Mouse (Mus musculus): ENCODE results near the gene Sh2d6.
A peak's percentile ranks its signal among the peaks of the same experiment; 100 is the strongest.

Gene Sh2d6

DNA sequence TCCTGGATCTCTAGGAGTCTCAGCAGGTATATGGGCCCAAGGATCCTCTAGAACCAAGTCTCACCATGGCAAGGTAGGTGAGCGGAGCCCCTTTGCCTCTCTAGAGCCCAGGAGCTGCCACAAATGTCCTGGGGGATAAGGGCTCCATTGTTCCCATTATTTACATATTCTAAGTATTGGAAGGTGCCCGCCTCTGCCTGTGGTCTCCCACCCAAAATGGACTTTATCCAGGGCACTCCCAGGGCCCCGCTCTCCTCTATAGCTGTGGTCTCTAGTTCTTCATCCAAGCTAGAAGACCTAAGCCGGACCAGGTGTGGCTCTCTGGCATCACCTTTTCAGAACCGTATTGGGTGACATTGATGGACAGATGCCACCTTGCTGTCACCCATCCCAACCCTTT, at the start of gene Sh2d6:
Sh2d6 (minus strand) TSS at position 101 of the 400 bp plus-strand sequence.
- no peak for DNase-seq (ENCODE audit: low read depth in 2 of 2, low spot score in 2 of 2)

DNA sequence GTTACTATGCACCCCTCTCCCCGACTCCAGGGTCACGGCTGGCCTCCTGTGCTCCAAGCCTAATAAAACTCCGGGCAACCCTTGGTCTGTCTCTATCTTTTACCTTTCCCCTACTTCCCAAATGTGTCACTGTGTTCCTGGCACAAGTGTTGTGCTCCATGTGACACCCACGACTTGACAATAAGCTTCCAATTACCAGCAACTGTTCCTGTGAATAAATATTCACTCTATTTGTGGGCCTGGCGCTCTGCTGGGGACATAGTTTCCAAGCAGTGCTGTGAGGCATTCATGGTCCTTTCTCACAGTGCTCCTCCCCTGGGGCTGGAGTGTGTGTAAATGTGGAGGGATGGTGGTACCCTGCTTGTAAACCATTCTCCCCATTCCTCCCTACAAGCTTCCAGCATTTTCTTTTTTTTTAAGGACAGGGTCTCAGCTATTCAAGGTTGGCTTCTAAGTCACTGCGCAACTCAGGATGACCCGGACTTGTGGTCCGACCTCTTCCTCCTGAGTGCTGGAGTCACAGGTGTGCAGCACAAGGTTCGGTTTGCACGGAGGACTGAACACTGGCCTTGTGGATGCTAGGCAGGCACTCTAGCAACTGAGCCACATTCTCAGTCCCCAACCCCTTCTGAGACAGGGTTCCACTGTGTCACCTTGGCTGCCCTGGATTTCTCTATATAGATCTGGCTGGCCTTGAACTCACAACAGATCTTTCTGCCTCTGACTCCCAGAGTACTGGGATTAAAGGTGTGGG, 49.3 kb upstream of the Sh2d6 start:
- no peak for DNase-seq (ENCODE audit: low read depth in 2 of 2, low spot score in 2 of 2)

DNA sequence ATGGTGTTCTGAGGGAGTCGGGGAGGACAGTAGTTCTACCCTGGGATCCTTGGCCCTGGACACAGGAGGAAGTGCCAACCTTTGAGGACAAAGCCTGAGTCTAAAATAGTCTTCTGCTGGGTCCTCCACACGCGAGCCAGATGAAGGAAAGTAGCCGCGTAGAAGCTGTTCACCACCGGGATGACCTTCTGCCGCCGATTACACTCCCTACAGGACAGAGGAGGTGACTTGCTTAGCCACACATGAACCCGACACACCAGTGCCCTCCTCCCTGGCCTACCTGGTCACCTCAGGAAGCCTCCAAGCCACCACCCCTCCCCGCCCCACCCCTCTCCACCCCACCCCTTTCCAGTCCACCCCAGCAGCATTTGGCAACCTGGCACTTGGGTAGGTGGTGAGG, 47.2 kb upstream of the Sh2d6 start:
- DNase-seq (ENCODE audit: low read depth in 2 of 2, low spot score in 2 of 2): no peak

DNA sequence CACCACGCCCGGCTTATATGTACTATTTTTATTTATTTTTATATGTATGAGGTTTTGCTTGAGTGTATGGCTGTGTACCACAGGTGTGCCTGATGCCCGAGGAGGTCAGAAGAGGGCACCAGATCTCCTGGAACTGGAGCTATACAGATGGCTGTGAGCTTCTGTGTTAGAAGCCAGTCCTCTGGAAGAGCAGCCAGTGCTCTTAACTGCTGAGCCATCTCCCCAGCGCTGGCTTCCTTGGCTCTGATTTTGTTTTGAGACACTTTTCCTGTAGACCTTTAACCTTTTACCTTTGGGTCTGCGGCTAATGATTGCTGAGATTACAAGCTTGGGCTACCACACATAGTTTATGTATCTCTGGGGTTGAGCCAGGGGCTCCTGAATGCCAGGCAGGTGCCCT, 46.0 kb upstream of the Sh2d6 start:
- no peak for DNase-seq (ENCODE audit: low read depth in 2 of 2, low spot score in 2 of 2)

DNA sequence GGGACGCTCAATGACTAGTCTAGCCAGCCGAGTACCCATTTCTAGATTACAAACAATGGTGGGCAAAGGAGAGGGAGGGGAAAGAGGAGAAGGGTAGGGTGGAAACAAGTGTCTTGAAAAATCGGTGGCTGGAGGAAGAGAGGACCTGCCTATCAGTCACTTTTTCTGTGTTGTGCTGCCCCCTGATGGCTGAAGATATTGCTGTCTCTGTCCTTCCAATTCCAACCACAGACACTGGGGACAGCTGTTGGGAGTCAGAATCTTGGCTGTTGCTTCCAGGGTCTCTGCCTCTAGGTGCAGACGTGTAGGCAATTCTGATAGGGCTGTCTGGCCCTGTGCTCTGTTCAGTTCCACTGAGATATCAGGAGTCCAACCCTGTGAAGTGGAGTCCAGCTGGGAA, 44.5 kb upstream of the Sh2d6 start:
- DNase-seq (ENCODE audit: low read depth in 2 of 2, low spot score in 2 of 2): peak; percentile 83 to 88

DNA sequence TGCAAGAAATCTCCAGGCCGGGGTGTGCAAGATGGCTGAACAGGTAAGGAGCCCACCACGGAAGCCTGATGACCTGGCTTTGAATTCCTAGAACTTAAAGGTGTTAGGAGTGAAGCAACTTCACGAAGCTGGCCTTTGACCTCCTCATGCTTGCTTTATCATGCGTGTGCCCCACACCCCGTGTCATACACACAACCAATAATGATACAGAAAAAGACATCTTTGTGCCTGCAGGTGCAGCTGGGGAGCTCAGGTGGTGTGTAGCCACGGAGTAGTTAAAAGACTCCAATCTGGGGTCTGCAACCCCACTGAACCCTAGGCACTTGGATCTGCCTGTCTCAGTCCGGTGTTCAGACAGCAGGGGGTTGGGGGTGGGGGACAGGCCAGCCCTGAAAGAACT, 44.0 kb upstream of the Sh2d6 start:
- no peak for DNase-seq (ENCODE audit: low read depth in 2 of 2, low spot score in 2 of 2)

DNA sequence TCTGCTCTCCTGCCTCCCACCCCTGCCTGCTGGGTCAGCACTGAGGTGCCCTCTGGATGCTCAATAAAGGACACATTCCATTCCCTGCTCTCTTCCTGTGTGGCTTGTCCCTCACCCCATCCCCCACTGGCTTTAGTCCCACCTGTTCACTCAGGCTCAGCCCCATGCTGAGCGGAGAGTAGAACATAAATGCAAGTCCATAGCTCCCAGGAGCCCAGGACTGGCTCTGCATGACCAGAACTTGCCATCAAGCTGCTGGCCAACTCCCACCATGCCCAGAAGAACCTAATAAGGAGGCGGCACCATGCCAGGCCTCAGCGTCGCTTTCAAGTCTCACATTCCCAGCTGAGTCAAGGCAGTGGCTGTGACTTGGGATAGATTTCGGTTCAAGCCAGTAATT, 41.4 kb upstream of the Sh2d6 start:
- DNase-seq (ENCODE audit: low read depth in 2 of 2, low spot score in 2 of 2): no peak

DNA sequence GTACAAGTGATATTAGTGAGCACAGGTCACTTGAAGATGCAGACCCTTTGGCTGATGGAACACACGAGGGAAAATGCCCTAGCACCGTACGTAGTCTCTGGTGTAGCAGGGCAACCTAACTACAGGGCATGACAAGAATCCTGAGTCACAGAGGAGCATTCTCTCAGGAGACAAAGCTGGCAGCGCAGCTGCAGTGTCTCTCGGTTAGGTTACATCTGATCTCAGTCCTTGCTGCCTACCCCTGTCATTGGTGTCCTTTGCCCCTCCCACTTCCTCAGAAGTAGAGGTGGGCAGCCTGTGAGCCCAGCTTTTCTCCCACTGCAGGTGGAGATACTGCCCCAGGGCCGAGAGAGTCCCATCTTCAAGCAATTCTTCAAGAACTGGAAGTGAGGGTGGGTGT, 41.0 kb upstream of the Sh2d6 start:
- no peak for DNase-seq (ENCODE audit: low read depth in 2 of 2, low spot score in 2 of 2)

DNA sequence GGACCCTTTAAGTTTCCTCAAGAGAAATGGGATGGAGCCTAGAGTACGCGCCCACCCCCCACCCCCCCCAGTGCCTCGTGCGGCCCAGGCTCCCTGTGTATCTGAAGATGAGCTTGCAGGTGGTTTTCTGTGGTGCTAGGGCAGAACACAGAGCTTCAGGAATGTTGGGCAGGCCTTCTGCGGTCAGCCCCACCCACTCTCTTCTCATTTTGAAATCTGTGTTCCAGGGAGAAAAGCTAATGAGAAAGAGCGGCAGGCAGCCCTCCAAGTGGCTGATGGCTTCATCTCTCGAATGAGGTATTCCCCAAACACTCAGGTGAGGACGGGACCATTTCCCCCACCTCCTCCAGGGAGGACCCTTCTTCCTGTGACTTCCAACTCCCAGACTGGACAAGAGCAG, 39.3 kb upstream of the Sh2d6 start:
- no peak for DNase-seq (ENCODE audit: low read depth in 2 of 2, low spot score in 2 of 2)

DNA sequence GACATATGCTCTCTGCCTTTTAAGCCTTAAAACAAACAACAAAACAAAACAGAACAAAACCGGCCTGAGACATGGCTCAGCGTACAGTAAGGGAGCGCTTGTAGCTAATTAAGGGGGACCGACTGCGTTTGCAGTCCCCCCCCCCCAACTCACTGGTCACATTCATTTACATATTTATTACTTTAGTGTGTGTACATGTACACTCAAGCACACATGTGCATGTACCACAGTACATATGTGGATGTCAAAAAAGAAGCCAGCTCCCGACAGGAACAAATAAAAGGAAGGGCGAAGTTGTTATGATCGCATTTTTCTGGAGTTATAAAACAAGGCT, 31.5 kb upstream of the Sh2d6 start:
- no peak for DNase-seq (ENCODE audit: low read depth in 2 of 2, low spot score in 2 of 2)

DNA sequence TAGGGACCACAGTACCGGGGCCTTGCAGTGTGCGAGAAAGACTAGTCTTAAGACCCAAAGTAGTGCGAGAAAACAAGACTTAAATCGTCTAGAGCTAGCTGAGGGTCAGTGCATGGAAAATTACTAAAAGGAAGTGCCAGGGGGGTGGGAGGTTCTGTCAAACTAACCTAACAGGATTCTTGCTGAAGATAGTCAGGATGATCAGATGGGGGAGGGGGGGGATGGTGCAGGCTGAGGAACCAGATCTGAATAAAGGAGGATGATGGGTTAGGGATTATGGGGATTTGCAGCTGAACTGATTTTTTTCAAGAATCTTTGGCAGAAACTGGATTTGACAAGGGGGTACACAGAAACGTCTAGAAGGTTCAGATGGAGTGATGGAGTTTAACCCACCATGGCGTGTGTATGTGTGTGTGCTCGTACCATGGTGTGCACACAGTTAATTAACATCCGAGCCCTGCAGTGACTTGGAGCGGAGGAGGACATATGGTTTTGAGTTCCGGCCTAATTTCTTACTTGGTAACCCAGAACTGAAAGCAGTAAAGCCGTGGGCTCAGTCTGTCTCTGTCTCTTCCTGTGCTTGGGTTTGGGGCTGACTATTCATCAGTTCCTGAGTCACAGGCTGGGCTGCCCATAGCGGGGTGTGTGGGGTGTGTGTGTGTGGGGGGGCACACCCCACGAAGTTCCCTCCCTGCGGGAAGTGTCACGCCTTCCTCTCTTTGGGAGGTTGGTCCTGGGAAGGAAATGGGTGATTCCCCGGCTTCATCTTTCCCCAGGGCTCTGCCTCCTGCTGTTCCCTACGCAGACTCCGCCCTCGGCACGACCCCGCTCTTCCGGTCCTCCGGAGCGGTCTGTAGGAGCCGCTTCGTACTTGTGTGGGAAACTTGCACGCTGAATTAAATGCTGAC, 30.9 kb upstream of the Sh2d6 start:
- DNase-seq (ENCODE audit: low read depth in 2 of 2, low spot score in 2 of 2): peak; percentile 40 to 51

DNA sequence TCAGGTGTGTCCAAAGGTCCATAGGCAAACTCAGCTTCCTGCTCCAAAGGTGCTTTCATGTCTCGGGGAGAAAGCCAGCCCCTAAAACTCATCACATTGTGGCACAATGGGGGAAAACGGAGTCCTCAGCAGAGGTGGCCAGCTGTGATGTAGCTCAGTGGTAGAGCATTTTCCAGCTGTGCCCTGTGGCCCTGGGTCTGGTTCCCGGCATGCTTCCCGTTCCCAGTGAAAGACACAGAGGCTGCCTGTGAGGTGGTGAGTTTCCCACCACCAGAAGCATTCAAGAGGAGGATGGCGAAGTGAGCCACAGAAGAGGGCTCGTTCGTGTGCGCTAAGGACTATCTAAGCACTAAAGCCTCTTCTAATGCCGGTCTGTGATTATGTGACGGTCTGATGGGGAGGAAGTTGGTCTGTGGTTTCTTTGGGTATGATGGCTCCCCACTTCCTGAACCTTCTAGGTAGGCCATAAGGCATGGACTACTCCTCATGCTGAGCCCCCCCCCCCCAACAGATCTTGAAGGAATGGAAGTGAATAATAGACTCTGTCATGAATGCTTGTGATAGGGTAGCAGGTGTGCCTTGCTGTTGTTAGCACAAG, 29.1 kb upstream of the Sh2d6 start:
- no peak for DNase-seq (ENCODE audit: low read depth in 2 of 2, low spot score in 2 of 2)

DNA sequence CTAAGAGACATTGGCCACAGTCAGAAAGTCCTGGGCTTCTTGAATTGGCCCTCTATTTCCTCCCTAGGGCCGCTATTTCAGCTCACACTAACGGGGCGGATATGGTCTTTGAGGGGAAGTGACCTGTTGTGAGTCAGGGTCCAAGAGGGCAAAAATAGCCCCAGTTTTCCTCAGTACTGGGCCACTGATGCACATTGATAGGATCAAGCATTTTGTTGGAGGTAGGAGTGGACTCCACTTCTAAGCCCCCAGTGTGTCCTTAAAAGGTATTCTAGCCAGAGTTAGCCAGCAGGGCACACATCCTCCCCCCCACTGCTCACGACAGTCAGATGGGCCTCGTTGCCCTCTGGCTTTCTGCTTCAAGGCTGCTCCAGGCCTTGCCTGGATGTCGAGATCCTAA, 28.5 kb upstream of the Sh2d6 start:
- no peak for DNase-seq (ENCODE audit: low read depth in 2 of 2, low spot score in 2 of 2)

DNA sequence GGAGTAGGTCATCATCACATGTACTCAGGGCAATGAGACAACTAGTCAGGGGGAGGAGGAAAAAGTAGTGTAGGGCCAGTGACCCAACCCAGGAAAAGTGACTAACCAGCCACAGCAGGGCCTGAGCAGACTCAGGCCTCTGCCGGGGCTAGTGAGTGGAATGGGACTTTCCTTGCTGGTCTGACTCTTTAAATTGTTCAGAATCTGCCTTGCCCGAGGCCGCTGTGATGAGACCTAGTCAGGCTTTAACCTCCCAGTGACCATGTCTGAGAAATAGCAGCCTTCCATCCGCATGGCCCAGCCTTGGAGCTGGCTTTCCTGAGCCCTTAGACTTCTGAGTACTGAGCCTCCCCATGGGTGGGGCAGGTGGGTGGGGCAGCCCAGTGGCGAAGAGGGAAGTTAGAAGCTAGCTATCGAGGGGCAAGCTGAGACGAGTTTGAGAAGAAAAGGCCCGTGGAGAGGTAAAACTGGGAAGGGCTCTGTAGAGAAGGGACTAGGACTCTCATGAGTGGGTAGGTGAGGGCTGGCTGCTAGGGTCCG, 27.6 kb upstream of the Sh2d6 start:
- DNase-seq (ENCODE audit: low read depth in 2 of 2, low spot score in 2 of 2): no peak

DNA sequence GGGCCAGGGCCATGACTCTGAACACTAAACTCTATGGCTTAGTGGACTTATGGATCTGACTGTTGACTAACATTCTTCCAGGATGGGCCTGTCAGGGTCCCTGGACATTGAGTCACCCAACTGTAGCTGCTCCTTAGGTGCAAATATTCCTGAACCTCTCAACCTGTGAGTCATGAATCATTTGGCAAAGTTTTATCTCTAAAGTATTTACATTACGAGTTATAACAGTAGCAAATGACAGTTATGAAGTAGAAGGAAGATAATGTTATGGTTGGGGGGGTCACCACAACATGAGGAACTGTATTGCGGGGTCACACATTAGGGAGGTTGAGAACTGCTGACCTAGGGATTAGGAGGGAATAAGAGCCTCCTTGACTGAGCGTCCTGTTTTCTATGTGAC, 26.4 kb upstream of the Sh2d6 start:
- DNase-seq (ENCODE audit: low read depth in 2 of 2, low spot score in 2 of 2): no peak

DNA sequence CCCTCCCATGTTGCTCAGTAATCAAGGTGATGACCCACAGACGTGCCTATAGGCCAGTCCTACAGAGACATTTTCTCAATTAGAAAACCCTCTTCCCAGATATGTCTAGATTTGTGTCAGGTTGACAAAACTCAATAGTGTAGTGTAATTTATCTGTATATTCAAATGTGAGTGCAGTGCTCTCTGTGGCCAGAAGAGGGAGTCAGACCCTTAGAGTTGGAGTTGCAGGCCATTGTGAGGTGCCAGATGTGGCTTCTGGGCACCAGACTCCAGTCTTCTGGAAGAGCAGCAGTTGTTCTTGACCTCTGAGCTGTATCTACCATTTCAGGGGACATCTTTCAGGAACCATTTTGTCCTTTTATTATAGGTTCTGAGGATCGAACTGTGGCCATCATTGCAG, 25.6 kb upstream of the Sh2d6 start:
- DNase-seq (ENCODE audit: low read depth in 2 of 2, low spot score in 2 of 2): no peak

DNA sequence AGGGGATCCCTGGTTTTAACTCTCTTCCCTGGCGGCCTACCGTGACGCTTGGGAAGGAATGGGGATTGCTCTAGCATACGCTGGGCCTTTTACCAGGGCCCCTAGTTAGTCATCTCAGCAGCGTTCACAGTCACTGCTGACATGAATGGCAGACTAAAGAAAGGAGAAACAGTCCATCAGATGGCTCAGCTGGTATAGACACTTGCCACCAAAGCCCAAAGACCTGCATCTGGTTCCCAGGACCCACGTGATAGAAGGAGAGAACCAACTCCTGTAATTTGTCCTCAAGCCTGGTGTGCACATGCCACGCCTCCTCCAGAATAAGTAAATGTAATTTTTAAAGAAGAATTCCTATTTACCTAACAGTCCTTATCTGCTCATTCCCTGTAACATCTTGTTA, 23.9 kb upstream of the Sh2d6 start:
- no peak for DNase-seq (ENCODE audit: low read depth in 2 of 2, low spot score in 2 of 2)

DNA sequence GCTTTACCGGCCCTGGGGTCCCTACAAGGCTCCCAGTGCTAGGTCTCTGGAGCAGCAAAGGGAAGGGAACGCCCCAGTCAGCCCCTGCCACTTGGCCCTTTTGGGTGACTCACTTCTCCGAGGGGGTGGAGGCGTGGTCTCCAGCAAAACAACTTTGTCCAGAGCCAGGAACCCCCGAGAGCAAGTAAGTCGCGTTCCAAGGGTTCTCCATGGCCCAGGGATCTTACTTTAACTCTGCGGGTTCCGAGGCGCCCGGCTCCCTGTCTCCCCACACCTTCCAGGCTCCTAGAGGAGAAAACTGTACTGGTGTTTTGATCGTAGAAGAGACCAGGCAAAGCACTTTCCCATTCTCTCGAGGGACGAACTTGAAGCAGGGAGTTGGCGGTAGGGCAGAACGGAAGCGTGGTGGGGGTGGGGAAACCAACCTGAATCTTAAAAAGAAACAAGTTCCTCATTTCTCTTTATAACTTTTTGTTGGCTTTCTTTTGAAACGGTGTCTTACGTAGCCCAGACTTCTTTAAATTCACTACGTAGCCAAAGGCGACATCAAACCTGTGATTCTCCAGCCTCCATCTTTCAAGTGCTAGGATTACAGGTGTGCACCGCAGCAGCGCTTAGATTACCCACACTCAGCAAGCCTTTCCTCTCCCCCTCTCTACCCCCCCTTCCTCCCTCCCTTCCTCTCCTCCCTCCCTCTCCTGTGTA, 22.9 kb upstream of the Sh2d6 start, which contains the start of gene Capg:
Capg (plus strand) TSS at position 109 of the 705 bp plus-strand sequence.
- DNase-seq (ENCODE audit: low read depth in 2 of 2, low spot score in 2 of 2): peak; percentile 38 to 53

DNA sequence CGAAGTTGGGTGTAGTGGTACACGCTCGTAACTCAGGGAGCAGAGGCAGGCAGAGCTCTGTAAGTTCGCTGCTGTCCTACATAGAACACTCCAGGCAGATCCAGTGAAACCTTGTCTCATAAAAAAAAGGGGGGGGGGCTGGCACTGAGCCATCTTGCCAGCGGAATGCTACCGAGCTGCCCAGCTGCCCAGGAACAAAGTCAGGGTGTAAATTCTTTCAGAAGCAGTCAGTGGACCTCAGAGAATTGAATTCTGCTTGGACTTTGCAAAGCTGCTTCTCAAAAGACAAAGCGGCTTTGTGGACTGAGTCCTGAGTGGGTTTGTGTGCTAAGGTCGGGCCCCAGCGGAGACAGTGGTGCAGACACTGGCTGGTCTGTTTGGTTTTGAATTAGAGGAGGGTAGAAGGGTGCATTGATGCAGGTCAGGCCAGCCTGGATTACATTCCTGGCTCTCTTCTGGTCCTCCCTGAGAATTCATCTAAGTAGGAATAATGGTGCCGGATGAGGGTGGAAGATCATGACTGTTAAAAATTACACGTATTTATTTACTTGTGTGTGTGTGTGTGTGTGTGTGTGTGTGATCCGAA, 21.9 kb upstream of the Sh2d6 start:
- no peak for DNase-seq (ENCODE audit: low read depth in 2 of 2, low spot score in 2 of 2)

DNA sequence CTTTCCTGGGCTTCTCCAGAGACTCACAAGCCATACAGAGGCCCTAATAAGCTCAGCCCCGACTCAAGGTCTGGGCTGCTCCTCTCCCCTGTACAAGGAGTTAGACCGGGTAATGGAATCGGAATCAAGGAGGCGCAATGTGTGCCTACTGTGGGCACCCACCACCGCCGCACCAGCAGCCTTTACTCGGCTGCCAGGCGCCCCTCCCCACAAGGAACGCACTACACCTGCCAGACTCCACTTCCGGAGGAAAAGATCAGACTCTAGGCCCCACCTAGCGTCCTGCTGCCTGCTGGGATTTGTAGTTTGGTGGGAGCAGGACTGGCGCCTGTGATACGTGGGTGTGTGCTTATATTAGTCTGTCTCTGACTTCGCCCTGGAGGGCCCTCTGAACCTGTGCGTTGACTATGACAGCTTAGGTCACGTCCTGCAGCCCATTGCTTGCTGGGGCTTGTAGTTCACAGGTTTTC, 17.1 kb upstream of the Sh2d6 start:
- peak; percentile 76 to 82 for DNase-seq (ENCODE audit: low read depth in 2 of 2, low spot score in 2 of 2)

Measured in CD8-positive naive resting alpha-beta T cell, adult 2 months (primary cell).